Mouse (Mus musculus) hindbrain, embryonic 11.5 days (tissue): ENCODE measurements around the gene Als2. TPM values are rescaled to one million over a fixed set of nuclear protein-coding genes. Genes with fewer than 3 reads are reported as not detected.

Experiments
- ATAC-seq: fragments of 200-750 bp; cut with Nextera tagmentation; 2 replicates; pipeline ENCODE4 v1.8.0; 2017; ENCODE audit warnings: mild to moderate bottlenecking, moderate TSS enrichment, moderate library complexity; ENCODE audit not compliant: low FRiP score
- DNase-seq: peaks from one replicate; pipeline ENCODE4 v3.0.0-alpha.2; 2015; ENCODE audit warnings: low spot score
- H3K27ac ChIP-seq: fragments of 300-500 bp; sonication (generic); 2 replicates; pipeline ENCODE4 v1.5.1; 2014; ENCODE audit warnings: mild to moderate bottlenecking, low read depth, low read length
- H3K27me3 ChIP-seq: fragments of 300-500 bp; sonication (generic); 2 replicates; pipeline ENCODE4 v1.6.1; 2014; ENCODE audit warnings: mild to moderate bottlenecking, low read length, moderate library complexity, mixed read lengths; ENCODE audit not compliant: control insufficient read depth, insufficient read depth
- H3K36me3 ChIP-seq: fragments of 300-500 bp; sonication (generic); 2 replicates; pipeline ENCODE4 v1.6.1; 2014; ENCODE audit warnings: mild to moderate bottlenecking, low read length, moderate library complexity, mixed read lengths; ENCODE audit not compliant: control insufficient read depth, insufficient read depth
- H3K4me1 ChIP-seq: fragments of 300-500 bp; sonication (generic); replicated peaks from 2 replicates; pipeline ENCODE4 v1.6.1; 2014; ENCODE audit warnings: low read length, mixed read lengths; ENCODE audit not compliant: control insufficient read depth, insufficient read depth
- H3K4me2 ChIP-seq: fragments of 300-500 bp; sonication (generic); replicated peaks from 2 replicates; pipeline ENCODE4 v1.6.1; 2014; ENCODE audit warnings: mild to moderate bottlenecking, low read depth, low read length
- H3K4me3 ChIP-seq: fragments of 300-500 bp; sonication (generic); 2 replicates; pipeline ENCODE4 v1.5.1; 2014; ENCODE audit warnings: low read depth, low read length
- H3K9ac ChIP-seq: fragments of 300-500 bp; sonication (generic); 2 replicates; pipeline ENCODE4 v1.6.1; 2014; ENCODE audit warnings: low read depth, low read length
- H3K9me3 ChIP-seq: fragments of 300-500 bp; sonication (generic); 2 replicates; pipeline ENCODE4 v1.6.1; 2016; ENCODE audit warnings: low read length; ENCODE audit not compliant: control insufficient read depth
- WGBS: fragments of 180-500 bp; shearing (Covaris S2); extraction: QIAGEN DNeasy Blood & Tissue Kit; methylation state at CpG from one replicate; pipeline ENCODE4 v1.1.7; 2014; 5-methylcytosine and 5-hydroxymethylcytosine counted together
- polyA plus RNA-seq: library from polyadenylated mRNA; unstranded; fragments of >200 nt; fragmentation: Nextera tagmentation; extraction: Ambion mirVana; gene quantifications from 2 replicates; pipeline ENCODE4 v1.2.1, GENCODE M21; 2014

Gene Als2
- polyA plus RNA-seq, 1 experiment from 2014 or later = 15.9 TPM

- Histone ChIP-seq H3K36me3 (no peaks in the 10 kb centered on the region), H3K4me1 (peaks cover 5% of the 10 kb centered on the region), H3K27ac (peak within 1 kb of the TSS; percentile 0; the same call in 1 of the 2 replicates), H3K4me2 (no peak within 1 kb of the TSS), H3K27me3 (no peaks in the 10 kb centered on the region), H3K9me3 (no peaks in the 10 kb centered on the region), H3K4me3 (no peak within 1 kb of the TSS), H3K9ac (no peak within 1 kb of the TSS)
- peak; percentile 41 for DNase-seq
- 10% methylated on average over 13 of the region's 13 CpGs for WGBS
- ATAC-seq = no peak
Measured at GRCm38 (mm10) chr1:59256751-59257231, 19.8 kb upstream of the Als2 start, which contains the start of gene Cdk15. Gene Cdk15, plus strand, starts transcription at chr1:59256906.

GRCm38 (mm10) chr1:59253301-59253909 is 16.4 kb upstream of the Als2 start:
- DNase-seq = peak; percentile 42
- Histone ChIP-seq H3K4me3 (0 out of 2 replicates have a peak overlapping the region, but pooled peaks have one; percentile 6), H3K4me2 (peak overlapping the region; percentile 37), H3K36me3 (no peaks in the 10 kb centered on the region), H3K27me3 (no peaks in the 10 kb centered on the region), H3K9ac (peak overlapping the region; percentile 31; the same call in 1 of the 2 replicates), H3K27ac (no peak overlapping the region), H3K4me1 (peaks cover 5% of the 10 kb centered on the region), H3K9me3 (no peaks in the 10 kb centered on the region)
- peak; percentile 38; the same call in 1 of the 2 replicates for ATAC-seq
- 4% methylated on average over 14 of the region's 18 CpGs for WGBS

GRCm38 (mm10) chr1:59252762-59253161 is 15.7 kb upstream of the Als2 start:
- ATAC-seq = no peak
- 13% methylated on average over 5 of the region's 7 CpGs for WGBS
- Histone ChIP-seq H3K4me2 (peak overlapping the region; percentile 37; the same call in 1 of the 2 replicates), H3K27me3 (no peaks in the 10 kb centered on the region), H3K9me3 (no peaks in the 10 kb centered on the region), H3K36me3 (no peaks in the 10 kb centered on the region), H3K27ac (no peak overlapping the region), H3K9ac (no peak overlapping the region), H3K4me1 (peaks cover 1% of the 10 kb centered on the region), H3K4me3 (no peak overlapping the region)
- no peak for DNase-seq

- H3K9me3 ChIP-seq = no peaks in the 10 kb centered on the region
- H3K9ac ChIP-seq = no peak overlapping the region
- no peak overlapping the region for H3K4me2 ChIP-seq
- no peaks in the 10 kb centered on the region for H3K27me3 ChIP-seq
- WGBS = 3% methylated on average over 9 of the region's 9 CpGs
- no peaks in the 10 kb centered on the region for H3K36me3 ChIP-seq
- H3K27ac ChIP-seq = no peak overlapping the region
- no peaks in the 10 kb centered on the region for H3K4me1 ChIP-seq
- no peak overlapping the region for H3K4me3 ChIP-seq
- ATAC-seq (peak; percentile 51; the same call in 1 of the 2 replicates), DNase-seq (peak; percentile 80)
Measured at GRCm38 (mm10) chr1:59247602-59248001, 10.6 kb upstream of the Als2 start.

- WGBS = 67% methylated on average over 2 of the region's 2 CpGs
- Histone ChIP-seq H3K9ac (no peak overlapping the region), H3K36me3 (no peaks in the 10 kb centered on the region), H3K27ac (no peak overlapping the region), H3K9me3 (no peaks in the 10 kb centered on the region), H3K4me1 (no peaks in the 10 kb centered on the region), H3K27me3 (no peaks in the 10 kb centered on the region), H3K4me3 (no peak overlapping the region), H3K4me2 (no peak overlapping the region)
- no peak for DNase-seq
- no peak for ATAC-seq
Measured at GRCm38 (mm10) chr1:59243770-59244169, 6.7 kb upstream of the Als2 start.

GRCm38 (mm10) chr1:59237614-59238211 is 682 bp upstream of the Als2 start:
- H3K4me3 ChIP-seq = peak overlapping the region; percentile 77
- 0 out of 2 replicates have a peak overlapping the region, but pooled peaks have one; percentile 6 for H3K27ac ChIP-seq
- under 1% methylated on average over 19 of the region's 19 CpGs for WGBS
- ATAC-seq (peak; percentile 57), DNase-seq (peak; percentile 77)
- no peaks in the 10 kb centered on the region for H3K36me3 ChIP-seq
- H3K4me1 ChIP-seq = no peaks in the 10 kb centered on the region
- H3K4me2 ChIP-seq = peak overlapping the region; percentile 67
- no peaks in the 10 kb centered on the region for H3K9me3 ChIP-seq
- H3K27me3 ChIP-seq = no peaks in the 10 kb centered on the region
- peak overlapping the region; percentile 36; the same call in 1 of the 2 replicates for H3K9ac ChIP-seq

GRCm38 (mm10) chr1:59229187-59229586 is 7.8 kb downstream of the Als2 start:
- Histone ChIP-seq H3K27ac (no peak overlapping the region), H3K4me1 (no peaks in the 10 kb centered on the region), H3K4me2 (no peak overlapping the region), H3K9ac (no peak overlapping the region), H3K4me3 (no peak overlapping the region), H3K9me3 (no peaks in the 10 kb centered on the region), H3K36me3 (no peaks in the 10 kb centered on the region), H3K27me3 (no peaks in the 10 kb centered on the region)
- WGBS = 53% methylated on average over 4 of the region's 4 CpGs
- ATAC-seq (no peak), DNase-seq (no peak)

GRCm38 (mm10) chr1:59228552-59228951 is 8.5 kb downstream of the Als2 start:
- H3K36me3 ChIP-seq = no peaks in the 10 kb centered on the region
- H3K27me3 ChIP-seq = no peaks in the 10 kb centered on the region
- no peaks in the 10 kb centered on the region for H3K9me3 ChIP-seq
- no peak for ATAC-seq
- no peak overlapping the region for H3K4me3 ChIP-seq
- H3K4me1 ChIP-seq = no peaks in the 10 kb centered on the region
- no peak overlapping the region for H3K4me2 ChIP-seq
- no peak overlapping the region for H3K9ac ChIP-seq
- 88% methylated on average over 7 of the region's 7 CpGs for WGBS
- H3K27ac ChIP-seq = no peak overlapping the region
- DNase-seq = no peak
